In genomic region chr9:102025141-102025540, GRCm38 (mm10) we compare ENCODE assay signal across 24 mouse cellular contexts.
DNase-seq lines count a peak whose midpoint lies in the region; ATAC-seq lines count a peak whose summit lies in the region.
"Had no signal": no experiment of that assay in that cellular context is flagged by ENCODE, and none has a peak within 500 bp of the region (broad histone marks: within the 10 kb centered on the region; RNA-seq: fewer than 3 reads in every experiment).

No protein-coding gene starts in this region.

- no peak for DNase-seq in cerebellum, postnatal 4 days (ENCODE audit: low spot score in 2 of 2)
- DNase-seq in brain, adult 2 months (ENCODE audit: low read depth, low spot score) = peak; percentile 62
- DNase-seq in cerebellum, adult 8-10 months = peak; percentile 18
- DNase-seq in cerebellum, postnatal 25 days = peak; percentile 35 to 54
- no peak for DNase-seq in urinary bladder, adult 2 months (ENCODE audit: low spot score)
- DNase-seq: adrenal gland, adult 2 months; gastrocnemius, postnatal 10 days; heart, postnatal 36 days; kidney, adult 8-10 months; kidney, postnatal 4 days had no signal

- H3K36me3 ChIP-seq in forebrain, embryonic 15.5 days = no peaks in the 10 kb centered on the region
- H3K36me3 ChIP-seq: hindbrain, embryonic 12.5 days; intestine, embryonic 15.5 days; limb, embryonic 12.5 days; lung, embryonic 15.5 days; midbrain, embryonic 12.5 days had no signal

- H3K4me1 ChIP-seq in forebrain, embryonic 15.5 days = no peaks in the 10 kb centered on the region; the same call in 1 of the 2 replicates
- H3K4me1 ChIP-seq: hindbrain, embryonic 12.5 days; intestine, embryonic 15.5 days; limb, embryonic 12.5 days; lung, embryonic 15.5 days had no signal

- no peak overlapping the region for H3K9ac ChIP-seq in forebrain, embryonic 15.5 days (replicated peaks)
- H3K9ac ChIP-seq: forebrain, embryonic 12.5 days; hindbrain, embryonic 12.5 days; intestine, embryonic 15.5 days; limb, embryonic 12.5 days; lung, embryonic 15.5 days; midbrain, embryonic 12.5 days had no signal

- WGBS in forebrain, embryonic 15.5 days = 91% methylated on average over 6 of the region's 6 CpGs

- H3K4me2 ChIP-seq in forebrain, embryonic 15.5 days (replicated peaks) = no peak overlapping the region
- H3K4me2 ChIP-seq: forebrain, embryonic 12.5 days; heart, embryonic 11.5 days; hindbrain, embryonic 12.5 days; intestine, embryonic 15.5 days; limb, embryonic 12.5 days; lung, embryonic 15.5 days; midbrain, embryonic 12.5 days had no signal

- H3K4me3 ChIP-seq in forebrain, embryonic 15.5 days = no peak overlapping the region
- H3K4me3 ChIP-seq: erythroblast, embryonic 14.5 days; forebrain, embryonic 12.5 days; hindbrain, embryonic 12.5 days; intestine, embryonic 15.5 days; limb, embryonic 12.5 days; lung, embryonic 15.5 days; midbrain, embryonic 12.5 days had no signal

- no peaks in the 10 kb centered on the region for H3K9me3 ChIP-seq in forebrain, embryonic 15.5 days
- H3K9me3 ChIP-seq: hindbrain, embryonic 12.5 days; intestine, embryonic 15.5 days; limb, embryonic 12.5 days; lung, embryonic 15.5 days had no signal

- no peaks in the 10 kb centered on the region for H3K27me3 ChIP-seq in forebrain, embryonic 15.5 days
- H3K27me3 ChIP-seq: CH12.LX; hindbrain, embryonic 12.5 days; intestine, embryonic 15.5 days; limb, embryonic 12.5 days; lung, embryonic 15.5 days; midbrain, embryonic 12.5 days had no signal

- no peak overlapping the region for H3K27ac ChIP-seq in forebrain, embryonic 15.5 days (replicated peaks)
- H3K27ac ChIP-seq: forebrain, embryonic 12.5 days; hindbrain, embryonic 12.5 days; hindbrain, postnatal 0 days; intestine, embryonic 15.5 days; kidney, postnatal 0 days; limb, embryonic 12.5 days; lung, embryonic 15.5 days; midbrain, embryonic 12.5 days had no signal

- ATAC-seq in cerebellum, adult (ENCODE audit: insufficient number of reproducible peaks, low FRiP score, low TSS enrichment) = 0 out of 2 replicates have a peak, but pooled peaks have one; percentile 31
- ATAC-seq in forebrain, embryonic 15.5 days (replicated peaks) = no peak
- ATAC-seq: activated CD4-positive, CD25-positive, alpha-beta regulatory T cell, adult 4 months; hindbrain, postnatal 0 days; intestine, embryonic 15.5 days had no signal

Comparison
In these comparisons a context has a peak if more than half of its experiments do, and no peak if none do; other contexts are left out.
1. DNase-seq: peak in brain, adult 2 months (single experiment), cerebellum, adult 8-10 months (single experiment) and cerebellum, postnatal 25 days (2 of 2); none in cerebellum, postnatal 4 days (0 of 2) and urinary bladder, adult 2 months (single experiment).